Mouse (Mus musculus) limb, embryonic 11.5 days (tissue): ENCODE results near the gene Ssbp3. TPM values are rescaled to one million over a fixed set of nuclear protein-coding genes. Genes with fewer than 3 reads are reported as not detected.

Experiments used
- ATAC-seq: fragments of 200-750 bp; cut with Nextera tagmentation; 2 replicates; pipeline ENCODE4 v1.8.0; 2017; ENCODE audit warnings: low read depth; ENCODE audit not compliant: insufficient number of reproducible peaks, low FRiP score, low TSS enrichment
- DNase-seq: peaks from one replicate; pipeline ENCODE4 v3.0.0-alpha.2; 2015; ENCODE audit warnings: low spot score
- H3K27ac ChIP-seq: fragments of 300-500 bp; sonication (generic); replicated peaks from 2 replicates; pipeline ENCODE4 v1.5.1; 2014; ENCODE audit warnings: low read depth, mild to moderate bottlenecking, low read length
- H3K27me3 ChIP-seq: fragments of 300-500 bp; sonication (generic); 2 replicates; pipeline ENCODE4 v1.6.1; 2014; ENCODE audit warnings: mild to moderate bottlenecking, low read length, mixed read lengths; ENCODE audit not compliant: control insufficient read depth, insufficient read depth
- H3K36me3 ChIP-seq: fragments of 300-500 bp; sonication (generic); 2 replicates; pipeline ENCODE4 v1.6.1; 2014; ENCODE audit warnings: mild to moderate bottlenecking, low read length, moderate library complexity, mixed read lengths; ENCODE audit not compliant: control insufficient read depth, insufficient read depth
- H3K4me1 ChIP-seq: fragments of 300-500 bp; sonication (generic); 2 replicates; pipeline ENCODE4 v1.6.1; 2014; ENCODE audit warnings: low read length, mixed read lengths; ENCODE audit not compliant: control insufficient read depth, insufficient read depth
- H3K4me2 ChIP-seq: fragments of 300-500 bp; sonication (generic); 2 replicates; pipeline ENCODE4 v1.6.1; 2014; ENCODE audit warnings: low read depth, mild to moderate bottlenecking, moderate library complexity; ENCODE audit not compliant: severe bottlenecking
- H3K4me3 ChIP-seq: fragments of 300-500 bp; sonication (generic); 2 replicates; pipeline ENCODE4 v1.5.1; 2014; ENCODE audit warnings: low read depth, low read length
- H3K9ac ChIP-seq: fragments of 300-500 bp; sonication (generic); 2 replicates; pipeline ENCODE4 v1.6.1; 2014; ENCODE audit warnings: mild to moderate bottlenecking, low read length
- H3K9me3 ChIP-seq: fragments of 300-500 bp; sonication (generic); 2 replicates; pipeline ENCODE4 v1.6.1; 2016; ENCODE audit warnings: low read length; ENCODE audit not compliant: control insufficient read depth
- WGBS: fragments of 180-500 bp; shearing (Covaris S2); extraction: QIAGEN DNeasy Blood & Tissue Kit; methylation state at CpG from one replicate; pipeline ENCODE4 v1.1.7; 2014; 5-methylcytosine and 5-hydroxymethylcytosine counted together
- polyA plus RNA-seq: library from polyadenylated mRNA; unstranded; fragments of >200 nt; fragmentation: Nextera tagmentation; extraction: Ambion mirVana; gene quantifications from 2 replicates; pipeline ENCODE4 v1.2.1, GENCODE M21; 2014

Ssbp3 gene
- polyA plus RNA-seq, 1 experiment from 2014 or later: 186 TPM

GRCm38 (mm10) chr4:106939919-106940227 lies 29.4 kb downstream of the Ssbp3 start:
- H3K4me2 ChIP-seq: no peak overlapping the region
- H3K27ac ChIP-seq: no peak overlapping the region

GRCm38 (mm10) chr4:106940945-106941344 lies 30.4 kb downstream of the Ssbp3 start:
- Histone ChIP-seq H3K9me3 (no peaks in the 10 kb centered on the region), H3K27me3 (no peaks in the 10 kb centered on the region), H3K27ac (no peak overlapping the region), H3K36me3 (no peaks in the 10 kb centered on the region; the same call in 1 of the 2 replicates), H3K4me1 (peaks cover 36% of the 10 kb centered on the region), H3K4me3 (no peak overlapping the region), H3K9ac (no peak overlapping the region), H3K4me2 (no peak overlapping the region)
- no peak for DNase-seq
- no peak for ATAC-seq
- 86% methylated on average over 6 of the region's 6 CpGs for WGBS

More at GRCm38 (mm10) chr4:106939919-106940227, 29.4 kb downstream of the Ssbp3 start:
- no peaks in the 10 kb centered on the region for H3K9me3 ChIP-seq
- ATAC-seq: no peak
- no peak for DNase-seq
- H3K27me3 ChIP-seq: no peaks in the 10 kb centered on the region
- H3K9ac ChIP-seq: no peak overlapping the region
- H3K36me3 ChIP-seq: peaks cover 6% of the 10 kb centered on the region; the same call in 1 of the 2 replicates
- 63% methylated on average over 4 of the region's 4 CpGs for WGBS
- H3K4me3 ChIP-seq: no peak overlapping the region
- peaks cover 45% of the 10 kb centered on the region for H3K4me1 ChIP-seq

GRCm38 (mm10) chr4:106941475-106941874 lies 31.0 kb downstream of the Ssbp3 start:
- Histone ChIP-seq H3K9ac (no peak overlapping the region), H3K4me3 (no peak overlapping the region), H3K4me1 (peaks cover 31% of the 10 kb centered on the region), H3K27me3 (no peaks in the 10 kb centered on the region), H3K9me3 (no peaks in the 10 kb centered on the region), H3K27ac (no peak overlapping the region), H3K36me3 (no peaks in the 10 kb centered on the region; the same call in 1 of the 2 replicates), H3K4me2 (no peak overlapping the region)
- ATAC-seq (no peak), DNase-seq (no peak)

GRCm38 (mm10) chr4:106942491-106942890 lies 32.0 kb downstream of the Ssbp3 start:
- 90% methylated on average over 4 of the region's 4 CpGs for WGBS
- H3K27me3 ChIP-seq: no peaks in the 10 kb centered on the region
- H3K4me2 ChIP-seq: no peak overlapping the region
- H3K4me3 ChIP-seq: no peak overlapping the region
- no peak for ATAC-seq
- no peaks in the 10 kb centered on the region; the same call in 1 of the 2 replicates for H3K36me3 ChIP-seq
- H3K27ac ChIP-seq: no peak overlapping the region
- H3K4me1 ChIP-seq: peaks cover 36% of the 10 kb centered on the region
- H3K9me3 ChIP-seq: no peaks in the 10 kb centered on the region
- no peak for DNase-seq
- no peak overlapping the region for H3K9ac ChIP-seq

- H3K36me3 ChIP-seq: no peaks in the 10 kb centered on the region; the same call in 1 of the 2 replicates
- H3K9me3 ChIP-seq: no peaks in the 10 kb centered on the region
- H3K27me3 ChIP-seq: no peaks in the 10 kb centered on the region
- peaks cover 29% of the 10 kb centered on the region for H3K4me1 ChIP-seq
- DNase-seq (no peak), ATAC-seq (no peak)
- WGBS: 78% methylated on average over 2 of the region's 2 CpGs
- no peak overlapping the region for H3K4me3 ChIP-seq
- no peak overlapping the region for H3K4me2 ChIP-seq
- H3K9ac ChIP-seq: no peak overlapping the region
- H3K27ac ChIP-seq: no peak overlapping the region
Measured at GRCm38 (mm10) chr4:106943627-106944026, 33.1 kb downstream of the Ssbp3 start.

- Histone ChIP-seq H3K27ac (no peak overlapping the region), H3K9ac (no peak overlapping the region), H3K4me2 (no peak overlapping the region), H3K4me1 (peaks cover 29% of the 10 kb centered on the region), H3K27me3 (no peaks in the 10 kb centered on the region), H3K36me3 (no peaks in the 10 kb centered on the region; the same call in 1 of the 2 replicates), H3K9me3 (no peaks in the 10 kb centered on the region), H3K4me3 (no peak overlapping the region)
- 83% methylated on average over 3 of the region's 3 CpGs for WGBS
- no peak for DNase-seq
- no peak for ATAC-seq
Measured at GRCm38 (mm10) chr4:106944898-106945297, 34.4 kb downstream of the Ssbp3 start.

GRCm38 (mm10) chr4:106947741-106948140 lies 37.2 kb downstream of the Ssbp3 start:
- Histone ChIP-seq H3K4me2 (no peak overlapping the region), H3K4me1 (peaks cover 28% of the 10 kb centered on the region), H3K36me3 (no peaks in the 10 kb centered on the region; the same call in 1 of the 2 replicates), H3K27me3 (no peaks in the 10 kb centered on the region), H3K9ac (no peak overlapping the region), H3K27ac (no peak overlapping the region), H3K9me3 (no peaks in the 10 kb centered on the region), H3K4me3 (no peak overlapping the region)
- DNase-seq (no peak), ATAC-seq (no peak)
- WGBS: 70% methylated on average over 3 of the region's 3 CpGs

- ATAC-seq: no peak
- Histone ChIP-seq H3K9ac (no peak overlapping the region), H3K4me2 (no peak overlapping the region), H3K9me3 (no peaks in the 10 kb centered on the region), H3K27me3 (no peaks in the 10 kb centered on the region), H3K4me3 (no peak overlapping the region), H3K36me3 (peaks cover 3% of the 10 kb centered on the region), H3K27ac (no peak overlapping the region), H3K4me1 (peaks cover 33% of the 10 kb centered on the region)
- WGBS: 74% methylated on average over 7 of the region's 7 CpGs
- DNase-seq: no peak
Measured at GRCm38 (mm10) chr4:106948546-106948945, 38.0 kb downstream of the Ssbp3 start.

- Histone ChIP-seq H3K9ac (no peak overlapping the region), H3K4me3 (no peak overlapping the region), H3K27me3 (no peaks in the 10 kb centered on the region), H3K9me3 (no peaks in the 10 kb centered on the region), H3K4me2 (no peak overlapping the region), H3K36me3 (peaks cover 5% of the 10 kb centered on the region), H3K27ac (no peak overlapping the region), H3K4me1 (peaks cover 30% of the 10 kb centered on the region)
- DNase-seq: no peak
- no peak for ATAC-seq
- 77% methylated on average over 6 of the region's 6 CpGs for WGBS
Measured at GRCm38 (mm10) chr4:106949200-106949599, 38.7 kb downstream of the Ssbp3 start.
